8 mouse cellular contexts compared by ENCODE assay signal in genomic region chr9:113742361-113742794, GRCm38 (mm10). TPM values are rescaled to one million over a fixed set of nuclear protein-coding genes. Genes with fewer than 3 reads are reported as not detected.
DNase-seq lines count a peak whose midpoint lies in the region; ATAC-seq lines count a peak whose summit lies in the region.

No protein-coding gene starts in this region.

- peak overlapping the region; percentile 80 for H3K4me2 ChIP-seq in kidney, embryonic 14.5 days (replicated peaks; ENCODE audit: low read depth, low read length)
- H3K4me2 ChIP-seq in liver, embryonic 15.5 days, result peak overlapping the region; percentile 77
- H3K4me2 ChIP-seq in neural tube, embryonic 15.5 days, result peak overlapping the region; percentile 92

- DNase-seq in urinary bladder, postnatal 25 days (ENCODE audit: low spot score), result peak; percentile 11
- no peak for DNase-seq in urinary bladder, adult 2 months (ENCODE audit: low spot score)
- no peak for DNase-seq in heart, embryonic 10.5 days (ENCODE audit: low spot score)
- no peak for DNase-seq in gastrocnemius, postnatal 4 days (ENCODE audit: low spot score in 2 of 2)

- WGBS in heart, embryonic 10.5 days, result 5% methylated on average over 17 of the region's 17 CpGs
- WGBS in kidney, embryonic 14.5 days, result 3% methylated on average over 17 of the region's 17 CpGs
- 4% methylated on average over 17 of the region's 17 CpGs for WGBS in liver, embryonic 15.5 days (ENCODE audit: insufficient replicate concordance)
- 5% methylated on average over 17 of the region's 17 CpGs for WGBS in neural tube, embryonic 15.5 days

- peak overlapping the region; percentile 95; the same call in 1 of the 2 replicates for H3K27ac ChIP-seq in heart, embryonic 10.5 days
- no peak overlapping the region for H3K27ac ChIP-seq in kidney, embryonic 14.5 days (ENCODE audit: low read depth, low read length)
- peak overlapping the region; percentile 86 for H3K27ac ChIP-seq in liver, embryonic 15.5 days (replicated peaks)
- H3K27ac ChIP-seq in neural tube, embryonic 15.5 days (replicated peaks), result no peak overlapping the region

- H3K9ac ChIP-seq in kidney, embryonic 14.5 days (ENCODE audit: low read depth, low read length), result peak overlapping the region; percentile 88
- peak overlapping the region; percentile 92 for H3K9ac ChIP-seq in liver, embryonic 15.5 days
- peak overlapping the region; percentile 72; the same call in 1 of the 2 replicates for H3K9ac ChIP-seq in neural tube, embryonic 15.5 days (replicated peaks)

- H3K27me3 ChIP-seq in heart, embryonic 10.5 days (ENCODE audit: insufficient read depth, poor library complexity, severe bottlenecking), result no peaks in the 10 kb centered on the region
- no peaks in the 10 kb centered on the region for H3K27me3 ChIP-seq in kidney, embryonic 14.5 days (ENCODE audit: control insufficient read depth, insufficient read depth, low read length)
- no peaks in the 10 kb centered on the region for H3K27me3 ChIP-seq in liver, embryonic 15.5 days
- H3K27me3 ChIP-seq in neural tube, embryonic 15.5 days (replicated peaks), result no peaks in the 10 kb centered on the region

- H3K4me1 ChIP-seq in heart, embryonic 10.5 days, result peaks cover 14% of the 10 kb centered on the region
- peaks cover 3% of the 10 kb centered on the region; the same call in 1 of the 2 replicates for H3K4me1 ChIP-seq in kidney, embryonic 14.5 days (ENCODE audit: control insufficient read depth, insufficient read depth, low read length)
- H3K4me1 ChIP-seq in liver, embryonic 15.5 days (replicated peaks), result peaks cover 42% of the 10 kb centered on the region
- H3K4me1 ChIP-seq in neural tube, embryonic 15.5 days, result peaks cover 12% of the 10 kb centered on the region

- ATAC-seq in common myeloid progenitor, adult 5-6 weeks (replicated peaks; ENCODE audit: low read depth, poor library complexity, severe bottlenecking), result 0 out of 2 replicates have a peak, but pooled peaks have one; percentile 26
- no peak for ATAC-seq in kidney, embryonic 14.5 days (ENCODE audit: low FRiP score, low TSS enrichment)
- ATAC-seq in liver, embryonic 15.5 days (ENCODE audit: insufficient read depth), result no peak
- ATAC-seq in neural tube, embryonic 15.5 days (ENCODE audit: low FRiP score), result 0 out of 2 replicates have a peak, but pooled peaks have one; percentile 30

- no peaks in the 10 kb centered on the region for H3K36me3 ChIP-seq in heart, embryonic 10.5 days
- H3K36me3 ChIP-seq in kidney, embryonic 14.5 days (ENCODE audit: control insufficient read depth, insufficient read depth, low read length), result no peaks in the 10 kb centered on the region
- no peaks in the 10 kb centered on the region for H3K36me3 ChIP-seq in liver, embryonic 15.5 days (replicated peaks)
- H3K36me3 ChIP-seq in neural tube, embryonic 15.5 days, result no peaks in the 10 kb centered on the region

- no peaks in the 10 kb centered on the region for H3K9me3 ChIP-seq in heart, embryonic 10.5 days
- no peaks in the 10 kb centered on the region for H3K9me3 ChIP-seq in kidney, embryonic 14.5 days (ENCODE audit: control insufficient read depth, low read length)
- no peaks in the 10 kb centered on the region for H3K9me3 ChIP-seq in liver, embryonic 15.5 days (replicated peaks)
- no peaks in the 10 kb centered on the region for H3K9me3 ChIP-seq in neural tube, embryonic 15.5 days (replicated peaks)

- peak overlapping the region; percentile 91 for H3K4me3 ChIP-seq in heart, embryonic 10.5 days
- peak overlapping the region; percentile 98 for H3K4me3 ChIP-seq in kidney, embryonic 14.5 days (ENCODE audit: low read length)
- peak overlapping the region; percentile 98 for H3K4me3 ChIP-seq in liver, embryonic 15.5 days (replicated peaks)
- H3K4me3 ChIP-seq in neural tube, embryonic 15.5 days (replicated peaks), result peak overlapping the region; percentile 99

RNA-seq across cellular contexts. Expression of gene Clasp2, which starts 1.1 kb away (rescaled TPM):
- 12.0 and 15.6 TPM in 2 replicates for polyA plus RNA-seq in urinary bladder, adult 2 months (2012; rRNA removed)
- total RNA-seq in common myeloid progenitor, adult 5-6 weeks (2017), result 42.2 and 50.5 TPM in 2 replicates
- 24.3 and 28.3 TPM in 2 replicates for polyA plus RNA-seq in heart, embryonic 10.5 days (2016; fragmentation: Nextera tagmentation; extraction: Ambion mirVana)
- polyA plus RNA-seq in kidney, embryonic 14.5 days (2014; fragmentation: Nextera tagmentation; extraction: Ambion mirVana), result 20.3 and 29.6 TPM in 2 replicates
- polyA plus RNA-seq in liver, embryonic 15.5 days (2015; fragmentation: Nextera tagmentation; extraction: Ambion mirVana), result 8.6 and 9.9 TPM in 2 replicates
- 107 and 123 TPM in 2 replicates for polyA plus RNA-seq in neural tube, embryonic 15.5 days (2015; fragmentation: Nextera tagmentation; extraction: Ambion mirVana)
- 10 to 100 TPM; 52.3 to 58.3 TPM for total RNA-seq in gastrocnemius, postnatal 4 days (2021)

RNA-seq across cellular contexts. Expression of gene Pdcd6ip, which starts 34.3 kb away (rescaled TPM):
- 79.6 and 83.8 TPM in 2 replicates for polyA plus RNA-seq in urinary bladder, adult 2 months (2012; rRNA removed)
- 86.0 and 89.7 TPM in 2 replicates for total RNA-seq in common myeloid progenitor, adult 5-6 weeks (2017)
- polyA plus RNA-seq in heart, embryonic 10.5 days (2016; fragmentation: Nextera tagmentation; extraction: Ambion mirVana), result 67.7 and 78.6 TPM in 2 replicates
- polyA plus RNA-seq in kidney, embryonic 14.5 days (2014; fragmentation: Nextera tagmentation; extraction: Ambion mirVana), result 38.9 and 79.5 TPM in 2 replicates
- 37.4 and 39.5 TPM in 2 replicates for polyA plus RNA-seq in liver, embryonic 15.5 days (2015; fragmentation: Nextera tagmentation; extraction: Ambion mirVana)
- polyA plus RNA-seq in neural tube, embryonic 15.5 days (2015; fragmentation: Nextera tagmentation; extraction: Ambion mirVana), result 30.9 and 49.9 TPM in 2 replicates
- 10 to 100 TPM; 68.6 to 71.5 TPM for total RNA-seq in gastrocnemius, postnatal 4 days (2021)

Comparison
In these comparisons a context has a peak if more than half of its experiments do, and no peak if none do; other contexts are left out.
1. ATAC-seq: peak in common myeloid progenitor, adult 5-6 weeks (single experiment) and neural tube, embryonic 15.5 days (single experiment); none in kidney, embryonic 14.5 days (single experiment) and liver, embryonic 15.5 days (single experiment).
2. H3K27ac ChIP-seq: peak in heart, embryonic 10.5 days (single experiment) and liver, embryonic 15.5 days (single experiment); none in kidney, embryonic 14.5 days (single experiment) and neural tube, embryonic 15.5 days (single experiment).
3. Peak in every context shown above with its lines, with median percentiles within 50 percentile points of each other: H3K4me3 ChIP-seq, H3K4me2 ChIP-seq and H3K9ac ChIP-seq.